Mouse (Mus musculus) liver, embryonic 14.5 days (tissue): ENCODE measurements at regions not wholly inside any gene's neighbourhood (a gene's known extent, or its start where the extent isn't known, plus 50 kb on each side); places are given as distances from the start of the nearest gene placed in this dataset.
A peak's percentile ranks its signal among the peaks of the same experiment; 100 is the strongest.

Source experiments
- ATAC-seq: fragments of 200-750 bp; cut with Nextera tagmentation; 2 replicates; pipeline ENCODE4 v1.8.0; 2017; ENCODE audit warnings: moderate number of reproducible peaks, mild to moderate bottlenecking, moderate library complexity; ENCODE audit not compliant: insufficient read depth
- DNase-seq, 3 experiments: peaks; one replicate each; pipeline ENCODE4 v3.0.0-alpha.2; 2012 to 2013; ENCODE audit warnings: low read depth in 3 of 3, low spot score in 3 of 3
- H3K27ac ChIP-seq: fragments of 300-500 bp; sonication (generic); 2 replicates; pipeline ENCODE4 v1.5.1; 2014; ENCODE audit warnings: moderate library complexity, mild to moderate bottlenecking, control low read depth, inconsistent platforms
- H3K27me3 ChIP-seq: fragments of 300-500 bp; sonication (generic); 2 replicates; pipeline ENCODE4 v1.6.1; 2014; ENCODE audit warnings: mild to moderate bottlenecking, low read length, moderate library complexity; ENCODE audit not compliant: control insufficient read depth, insufficient read depth
- H3K36me3 ChIP-seq: fragments of 300-500 bp; sonication (generic); replicated peaks from 2 replicates; pipeline ENCODE4 v1.6.1; 2014; ENCODE audit warnings: low read depth; ENCODE audit not compliant: control insufficient read depth, insufficient read depth
- H3K4me1 ChIP-seq, 2 experiments: fragments of 200-500 bp in 1 of 2; fragments of 300-500 bp in 1 of 2; sonication (generic) in 1 of 2; replicated peaks; 2 replicates each; pipeline ENCODE4 v1.6.1; 2012 to 2014; ENCODE audit warnings: antibody characterized with exemption in 1 of 2, inconsistent platforms in 1 of 2, low read length in 1 of 2; ENCODE audit not compliant: control insufficient read depth in 2 of 2, insufficient read depth in 2 of 2
- H3K4me2 ChIP-seq: fragments of 300-500 bp; sonication (generic); 2 replicates; pipeline ENCODE4 v1.6.1; 2014; ENCODE audit warnings: low read depth, mild to moderate bottlenecking, control low read depth, moderate library complexity
- H3K4me3 ChIP-seq, 2 experiments: fragments of 200-500 bp in 1 of 2; fragments of 300-500 bp in 1 of 2; sonication (generic) in 1 of 2; 2 replicates each; pipeline ENCODE4 v1.5.1; 2012 to 2014; ENCODE audit warnings: low read depth in 2 of 2, low read length in 2 of 2, mild to moderate bottlenecking in 2 of 2, control low read depth in 1 of 2, inconsistent platforms in 1 of 2, moderate library complexity in 1 of 2; ENCODE audit not compliant: insufficient read depth in 1 of 2
- H3K9ac ChIP-seq: fragments of 300-500 bp; sonication (generic); replicated peaks from 2 replicates; pipeline ENCODE4 v1.6.1; 2014; ENCODE audit warnings: mild to moderate bottlenecking, control low read depth, moderate library complexity
- H3K9me3 ChIP-seq: fragments of 300-500 bp; sonication (generic); 2 replicates; pipeline ENCODE4 v1.6.1; 2016; ENCODE audit warnings: low read length, mixed read lengths; ENCODE audit not compliant: control insufficient read depth
- CTCF ChIP-seq: IDR thresholded peaks from 2 replicates; pipeline ENCODE4 v1.5.1; 2016; ENCODE audit warnings: antibody characterized with exemption, low read depth, control low read depth
- EP300 ChIP-seq: IDR thresholded peaks from 2 replicates; pipeline ENCODE4 v1.6.1; 2016; ENCODE audit warnings: antibody characterized with exemption, low read depth
- WGBS: fragments of 180-500 bp; shearing (Covaris S2); extraction: QIAGEN DNeasy Blood & Tissue Kit; methylation state at CpG from one replicate; pipeline ENCODE4 v1.1.7; 2014; ENCODE audit not compliant: insufficient replicate concordance; 5-methylcytosine and 5-hydroxymethylcytosine counted together

DNA sequence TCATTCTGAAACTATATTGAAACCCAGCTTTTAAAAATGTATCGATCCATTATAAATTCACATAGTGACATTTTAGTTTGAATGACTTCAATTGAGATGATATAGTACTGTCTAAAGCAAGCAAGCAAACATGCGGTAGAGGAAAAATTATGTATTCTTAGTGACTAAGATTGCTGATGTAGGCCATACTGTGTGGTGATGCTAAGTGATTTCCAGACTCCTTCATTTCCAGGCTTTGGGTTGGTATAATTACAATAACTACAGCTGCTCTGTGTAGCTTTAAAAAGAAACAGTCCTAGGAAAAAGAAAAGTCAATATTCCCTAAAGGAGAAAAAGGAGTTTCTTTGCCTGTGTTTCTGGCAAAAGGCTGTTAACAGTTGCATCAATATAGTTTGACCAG is 175.0 kb downstream of the Rps12 start:
- no peak overlapping the region for H3K4me2 ChIP-seq

DNA sequence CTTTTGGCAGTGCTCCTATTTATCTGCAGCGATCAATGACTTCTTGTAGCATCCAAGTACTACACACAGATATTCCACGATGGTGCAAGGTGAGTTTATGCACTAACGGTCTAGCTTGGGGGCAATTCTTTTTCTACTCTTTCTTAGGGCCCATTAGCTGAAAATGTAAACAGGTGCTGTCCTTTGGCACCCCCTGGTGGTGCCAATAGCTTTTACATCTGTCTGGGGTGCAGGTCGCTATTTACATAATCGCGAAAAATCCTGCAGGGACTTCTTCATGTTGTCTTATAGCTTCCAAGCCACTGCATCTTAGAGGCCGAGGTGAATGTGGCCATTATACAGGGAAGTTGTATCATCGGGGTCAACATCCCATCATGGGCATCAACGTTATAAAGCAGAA is 175.9 kb downstream of the Rps12 start:
- ATAC-seq = no peak
- peak; percentile 3 to 19 (median 3) for DNase-seq
- 33% methylated on average over 9 of the region's 9 CpGs for WGBS

More for the DNA sequence above, 175.0 kb downstream of the Rps12 start:
- H3K36me3 ChIP-seq = no peaks in the 10 kb centered on the region
- no peak overlapping the region for H3K4me3 ChIP-seq
- H3K4me1 ChIP-seq = no peaks in the 10 kb centered on the region
- TF ChIP-seq CTCF = no peak
- no peak for TF ChIP-seq EP300
- no peaks in the 10 kb centered on the region for H3K9me3 ChIP-seq
- H3K9ac ChIP-seq = no peak overlapping the region
- no peak overlapping the region for H3K27ac ChIP-seq
- WGBS = 65% methylated on average over 2 of the region's 2 CpGs
- H3K27me3 ChIP-seq = no peaks in the 10 kb centered on the region
- ATAC-seq (no peak), DNase-seq (no peak)

DNA sequence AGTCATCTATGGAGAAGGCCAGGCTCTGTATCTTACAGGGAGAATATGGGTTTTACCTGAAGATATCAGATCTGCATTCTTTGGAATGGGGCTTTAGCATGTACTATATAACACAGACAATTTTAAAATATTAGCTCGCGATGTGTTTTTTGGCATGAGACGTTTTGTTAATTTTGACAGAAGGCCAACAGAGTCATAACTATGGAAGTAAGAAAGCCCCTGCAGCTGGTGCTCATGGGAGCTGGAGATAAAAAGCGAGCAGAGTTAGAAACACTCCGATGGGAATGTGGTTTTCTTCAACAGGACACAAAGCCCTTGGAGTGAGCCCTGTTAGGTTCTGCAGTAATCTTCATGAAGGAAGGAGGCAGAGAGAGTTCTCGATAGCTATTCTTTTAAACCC is 176.6 kb downstream of the Rps12 start:
- no peak overlapping the region for H3K9ac ChIP-seq
- TF ChIP-seq CTCF (no peak), EP300 (no peak)
- H3K4me3 ChIP-seq = no peak overlapping the region
- ATAC-seq = no peak
- H3K27me3 ChIP-seq = no peaks in the 10 kb centered on the region
- no peak for DNase-seq
- H3K9me3 ChIP-seq = no peaks in the 10 kb centered on the region
- H3K4me2 ChIP-seq = no peak overlapping the region
- H3K36me3 ChIP-seq = no peaks in the 10 kb centered on the region
- 69% methylated on average over 6 of the region's 6 CpGs for WGBS
- H3K27ac ChIP-seq = no peak overlapping the region
- no peaks in the 10 kb centered on the region for H3K4me1 ChIP-seq

More for the DNA sequence above, 175.9 kb downstream of the Rps12 start:
- no peaks in the 10 kb centered on the region for H3K27me3 ChIP-seq
- no peaks in the 10 kb centered on the region for H3K36me3 ChIP-seq
- no peak overlapping the region for H3K27ac ChIP-seq
- no peak overlapping the region for H3K4me2 ChIP-seq
- H3K9ac ChIP-seq = no peak overlapping the region
- no peak overlapping the region for H3K4me3 ChIP-seq
- no peaks in the 10 kb centered on the region for H3K9me3 ChIP-seq
- no peaks in the 10 kb centered on the region for H3K4me1 ChIP-seq
- TF ChIP-seq EP300 (no peak), CTCF (peak; percentile 62)

DNA sequence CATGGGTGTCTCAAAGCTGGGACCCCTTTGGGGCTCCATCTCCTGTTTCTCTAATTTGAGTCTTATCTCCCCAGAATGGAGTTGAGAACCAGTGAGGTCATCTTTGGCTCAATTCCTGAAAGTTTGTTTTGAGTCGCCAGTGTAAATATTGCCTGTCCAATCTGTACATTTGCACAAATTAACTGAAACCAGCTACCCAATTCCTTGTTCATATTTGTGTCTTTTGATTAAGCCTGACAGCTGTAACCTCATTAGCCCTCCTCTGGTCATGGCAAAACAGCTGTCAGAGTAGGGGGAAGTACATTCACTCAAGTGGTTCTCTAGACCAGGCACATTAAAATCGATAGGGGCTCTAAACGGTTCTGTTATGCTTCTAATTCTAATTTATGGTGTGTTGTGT is 177.0 kb downstream of the Rps12 start:
- Histone ChIP-seq H3K9me3 (no peaks in the 10 kb centered on the region), H3K4me1 (no peaks in the 10 kb centered on the region), H3K27ac (no peak overlapping the region), H3K4me2 (no peak overlapping the region), H3K4me3 (no peak overlapping the region), H3K36me3 (no peaks in the 10 kb centered on the region), H3K9ac (no peak overlapping the region), H3K27me3 (no peaks in the 10 kb centered on the region)
- DNase-seq (no peak), ATAC-seq (no peak)
- TF ChIP-seq CTCF (no peak), EP300 (no peak)
- WGBS = 53% methylated on average over 3 of the region's 3 CpGs

DNA sequence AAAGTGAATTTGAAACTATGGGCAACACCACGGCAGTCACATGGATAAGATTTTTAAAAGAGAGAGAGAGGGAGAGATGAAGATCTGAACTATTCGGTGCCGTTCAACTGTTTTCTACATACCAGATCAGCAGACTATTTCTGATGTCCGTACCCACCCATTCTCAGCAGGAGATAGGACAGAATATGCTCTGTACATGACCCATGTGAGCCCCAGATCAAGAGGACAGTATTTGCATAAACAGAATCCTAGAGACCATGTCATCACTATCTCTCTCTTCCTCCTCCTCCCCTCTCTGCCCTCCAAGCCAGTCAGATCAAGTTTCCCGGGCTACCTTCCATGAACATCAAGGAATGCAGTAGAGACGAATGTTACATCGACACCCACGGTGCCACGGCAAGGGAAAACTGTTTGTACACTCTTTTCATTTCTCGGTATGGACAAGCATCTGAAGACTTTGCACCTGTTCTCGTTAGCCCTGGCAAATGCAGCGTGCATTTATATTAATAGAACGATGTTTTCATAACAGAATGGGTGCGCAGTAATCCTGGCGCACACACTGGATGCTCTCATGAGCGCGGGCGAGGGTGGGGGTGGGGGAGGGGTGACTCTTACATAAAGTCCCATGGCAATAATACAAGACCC is 177.7 kb downstream of the Rps12 start:
- Histone ChIP-seq H3K4me2 (no peak overlapping the region), H3K27ac (no peak overlapping the region), H3K36me3 (no peaks in the 10 kb centered on the region), H3K9ac (no peak overlapping the region), H3K4me3 (no peak overlapping the region), H3K9me3 (no peaks in the 10 kb centered on the region), H3K27me3 (no peaks in the 10 kb centered on the region), H3K4me1 (no peaks in the 10 kb centered on the region)
- TF ChIP-seq EP300 = no peak
- no peak for TF ChIP-seq CTCF
- ATAC-seq = no peak
- no peak for DNase-seq
- 73% methylated on average over 18 of the region's 18 CpGs for WGBS
